Mouse (Mus musculus) CH12.LX (cell line): ENCODE results near the gene Sowahb. TPM values are rescaled to one million over a fixed set of nuclear protein-coding genes. Genes with fewer than 3 reads are reported as not detected.

ENCODE experiments used
- DNase-seq: peaks from one replicate; pipeline ENCODE4 v3.0.0-alpha.2; 2013; ENCODE audit errors: extremely low read depth
- H3K27ac ChIP-seq: 2 replicates; pipeline ENCODE4 v1.5.1; 2012; ENCODE audit warnings: low read depth, mild to moderate bottlenecking, control low read depth, moderate library complexity; ENCODE audit not compliant: insufficient read depth
- H3K27me3 ChIP-seq: replicated peaks from 2 replicates; pipeline ENCODE3; 2012; ENCODE audit warnings: inconsistent platforms
- H3K36me3 ChIP-seq, 2 experiments: replicated peaks in 1 of 2; 2 replicates each; pipeline versions ENCODE3 to v1.6.1; 2012; ENCODE audit warnings: inconsistent platforms in 1 of 2, low read length in 1 of 2, mild to moderate bottlenecking in 1 of 2, mixed read lengths in 1 of 2, moderate library complexity in 1 of 2; ENCODE audit not compliant: control insufficient read depth in 1 of 2, insufficient read depth in 1 of 2
- H3K4me1 ChIP-seq, 2 experiments: 2 replicates each; pipeline ENCODE4 v1.6.1; 2012; ENCODE audit warnings: inconsistent platforms in 1 of 2, moderate library complexity in 1 of 2; ENCODE audit not compliant: insufficient read depth in 2 of 2, control insufficient read depth in 1 of 2
- H3K4me2 ChIP-seq: 2 replicates; pipeline ENCODE4 v1.6.1; 2012; ENCODE audit warnings: low read depth, mild to moderate bottlenecking, control low read depth; ENCODE audit not compliant: poor library complexity, insufficient read depth, severe bottlenecking
- H3K4me3 ChIP-seq, 3 experiments: fragments of 150-350 bp in 1 of 3; sonication (generic) in 1 of 3; replicated peaks in 1 of 3; 2 replicates each; pipeline versions ENCODE3 to v1.5.1; 2011 to 2012; ENCODE audit warnings: low read depth in 2 of 3, low read length in 2 of 3, mild to moderate bottlenecking in 2 of 3, moderate library complexity in 2 of 3, control low read depth in 1 of 3, improper control_type of control experiment in 1 of 3, inconsistent platforms in 1 of 3, mixed read lengths in 1 of 3; ENCODE audit not compliant: poor library complexity in 1 of 3
- H3K79me2 ChIP-seq: replicated peaks from 2 replicates; pipeline ENCODE4 v1.6.1; 2012; ENCODE audit warnings: mild to moderate bottlenecking, moderate library complexity; ENCODE audit not compliant: control insufficient read depth, poor library complexity, insufficient read depth, severe bottlenecking; ENCODE audit errors: extremely low read depth
- H3K9ac ChIP-seq: 2 replicates; pipeline ENCODE4 v1.6.1; 2012; ENCODE audit warnings: low read depth, mild to moderate bottlenecking, control low read depth, moderate library complexity; ENCODE audit not compliant: insufficient read depth
- H3K9me3 ChIP-seq: replicated peaks from 2 replicates; pipeline ENCODE3; 2012; ENCODE audit warnings: low read length, inconsistent platforms, mixed read lengths
- BHLHE40 ChIP-seq: IDR thresholded peaks from 2 replicates; pipeline ENCODE4 v1.6.1; 2011; ENCODE audit warnings: mild to moderate bottlenecking, low read depth, low read length, improper control_type of control experiment
- CHD2 ChIP-seq: IDR thresholded peaks from 2 replicates; pipeline ENCODE4 v1.6.1; 2011; ENCODE audit warnings: low read length, improper control_type of control experiment
- CTCF ChIP-seq, 2 experiments: IDR thresholded peaks in 1 of 2; conservative IDR thresholded peaks in 1 of 2; 2 replicates each; pipeline ENCODE4 v1.5.1; 2011 to 2012; ENCODE audit warnings: low read depth in 2 of 2, low read length in 2 of 2, improper control_type of control experiment in 1 of 2, inconsistent platforms in 1 of 2, mild to moderate bottlenecking in 1 of 2, moderate library complexity in 1 of 2
- EP300 ChIP-seq: IDR thresholded peaks from 2 replicates; pipeline ENCODE4 v1.6.1; 2011; ENCODE audit warnings: low read length, improper control_type of control experiment
- ETS1 ChIP-seq: conservative IDR thresholded peaks from 2 replicates; pipeline ENCODE4 v1.6.1; 2012; ENCODE audit warnings: low read depth, mild to moderate bottlenecking, inconsistent platforms, low read length, improper control_type of control experiment, moderate library complexity
- IRF4 ChIP-seq: IDR thresholded peaks from 2 replicates; pipeline ENCODE4 v1.6.1; 2014; ENCODE audit warnings: low read depth, mild to moderate bottlenecking, inconsistent platforms, low read length, improper control_type of control experiment
- MAX ChIP-seq: IDR thresholded peaks from 2 replicates; pipeline ENCODE4 v1.6.1; 2011; ENCODE audit warnings: low read length, improper control_type of control experiment
- MAZ ChIP-seq: IDR thresholded peaks from 2 replicates; pipeline ENCODE4 v1.6.1; 2012; ENCODE audit warnings: low read depth, mild to moderate bottlenecking, inconsistent platforms, low read length, improper control_type of control experiment, moderate library complexity
- MEF2A ChIP-seq: IDR thresholded peaks from 2 replicates; pipeline ENCODE4 v1.6.1; 2014; ENCODE audit warnings: low read depth, mild to moderate bottlenecking, inconsistent platforms, low read length, improper control_type of control experiment, borderline replicate concordance
- MXI1 ChIP-seq: IDR thresholded peaks from 2 replicates; pipeline ENCODE4 v1.6.1; 2011; ENCODE audit warnings: mild to moderate bottlenecking, low read depth, low read length, improper control_type of control experiment
- MYC ChIP-seq: IDR thresholded peaks from 2 replicates; pipeline ENCODE4 v1.6.1; 2011; ENCODE audit warnings: low read depth, mild to moderate bottlenecking, improper control_type of control experiment, low read length
- NRF1 ChIP-seq: IDR thresholded peaks from 2 replicates; pipeline ENCODE4 v1.6.1; 2014; ENCODE audit warnings: low read depth, mild to moderate bottlenecking, inconsistent platforms, low read length, improper control_type of control experiment, moderate library complexity
- POLR2A ChIP-seq: IDR thresholded peaks from 2 replicates; pipeline ENCODE4 v1.6.1; 2011; ENCODE audit warnings: low read depth, mild to moderate bottlenecking, improper control_type of control experiment, low read length
- POLR2AphosphoS2 ChIP-seq: IDR thresholded peaks from 2 replicates; pipeline ENCODE4 v1.6.1; 2011; ENCODE audit warnings: low read depth, low read length, improper control_type of control experiment
- RAD21 ChIP-seq: IDR thresholded peaks from 2 replicates; pipeline ENCODE4 v1.6.1; 2011; ENCODE audit warnings: low read depth, mild to moderate bottlenecking, low read length, improper control_type of control experiment, moderate library complexity
- RCOR1 ChIP-seq: conservative IDR thresholded peaks from 2 replicates; pipeline ENCODE4 v1.6.1; 2012; ENCODE audit warnings: low read depth, mild to moderate bottlenecking, inconsistent platforms, low read length, improper control_type of control experiment
- SIN3A ChIP-seq: IDR thresholded peaks from 2 replicates; pipeline ENCODE4 v1.6.1; 2012; ENCODE audit warnings: low read length, improper control_type of control experiment, inconsistent platforms
- SMC3 ChIP-seq: IDR thresholded peaks from 2 replicates; pipeline ENCODE4 v1.6.1; 2011; ENCODE audit warnings: low read depth, low read length, improper control_type of control experiment
- TBP ChIP-seq: conservative IDR thresholded peaks from 2 replicates; pipeline ENCODE4 v1.6.1; 2011; ENCODE audit warnings: low read depth, low read length, improper control_type of control experiment
- TCF12 ChIP-seq: IDR thresholded peaks from 2 replicates; pipeline ENCODE4 v1.6.1; 2014; ENCODE audit warnings: low read depth, mild to moderate bottlenecking, inconsistent platforms, low read length, improper control_type of control experiment
- UBTF ChIP-seq: IDR thresholded peaks from 2 replicates; pipeline ENCODE4 v1.6.1; 2012; ENCODE audit warnings: low read depth, mild to moderate bottlenecking, inconsistent platforms, low read length, improper control_type of control experiment, moderate library complexity
- USF1 ChIP-seq: IDR thresholded peaks from 2 replicates; pipeline ENCODE4 v1.6.1; 2014; ENCODE audit warnings: low read depth, mild to moderate bottlenecking, inconsistent platforms, low read length, improper control_type of control experiment
- USF2 ChIP-seq: conservative IDR thresholded peaks from 2 replicates; pipeline ENCODE4 v1.6.1; 2011; ENCODE audit warnings: low read depth, low read length, improper control_type of control experiment
- ZKSCAN1 ChIP-seq: IDR thresholded peaks from 2 replicates; pipeline ENCODE4 v1.6.1; 2012; ENCODE audit warnings: low read depth, inconsistent platforms, low read length, improper control_type of control experiment, borderline replicate concordance
- ZMIZ1 ChIP-seq: IDR thresholded peaks from 2 replicates; pipeline ENCODE4 v1.6.1; 2012; ENCODE audit warnings: low read depth, mild to moderate bottlenecking, inconsistent platforms, low read length, improper control_type of control experiment
- dilution Hi-C: fragments of 300-500 bp; cut with MboI; formaldehyde crosslinking; loops from 2 replicates; pipeline ENCODE4 v1.14.3; 2020; ENCODE audit warnings: low sequenced_read_pairs; ENCODE audit not compliant: extremely low pct_unique_long_range_greater_than_20kb, extremely low pct_ligation_motif_present
- in situ Hi-C: fragments of 300-500 bp; cut with MboI; formaldehyde crosslinking; loops from 3 replicates; pipeline ENCODE4 v1.14.3; 2019; ENCODE audit warnings: low sequenced_read_pairs, low pct_ligation_motif_present, low pct_unique_long_range_greater_than_20kb, mixed read lengths
- polyA plus RNA-seq: library from polyadenylated mRNA; unstranded; fragments of >175 nt; gene quantifications from 2 replicates; pipeline ENCODE4 v1.2.1, GENCODE M21; 2012; ENCODE audit warnings: low read depth; ENCODE audit not compliant: insufficient read length
- total RNA-seq, 2 experiments: library from RNA; depleted of rRNA; stranded (reverse); fragments of 300-350 nt in 1 of 2; fragments of >200 nt in 1 of 2; gene quantifications; 2 replicates each; pipeline ENCODE4 v1.2.3; 2012 to 2014

Sowahb gene
- total and polyA plus RNA-seq, 3 experiments = not detected

GRCm38 (mm10) chr5:93042831-93043687, 1.8 kb downstream of the Sowahb start:
- dilution Hi-C loops (no loop called here), in situ Hi-C loops (no loop called here)
- Histone ChIP-seq H3K27me3 (no peaks in the 10 kb centered on the region), H3K36me3 (no peaks in the 10 kb centered on the region), H3K4me2 (no peak overlapping the region), H3K9ac (no peak overlapping the region), H3K79me2 (no peaks in the 10 kb centered on the region), H3K27ac (no peak overlapping the region), H3K4me3 (no peak overlapping the region), H3K4me1 (no peaks in the 10 kb centered on the region; a peak in 1 of 4 replicates), H3K9me3 (peaks cover 6% of the 10 kb centered on the region)
- no peak for TF ChIP-seq ZKSCAN1
- no peak for TF ChIP-seq USF2
- TF ChIP-seq USF1 = no peak
- TF ChIP-seq MXI1 = no peak
- no peak for TF ChIP-seq CHD2
- TF ChIP-seq NRF1 = no peak
- TF ChIP-seq SMC3 = no peak
- no peak for TF ChIP-seq ZMIZ1
- no peak for TF ChIP-seq RAD21
- TF ChIP-seq ETS1 = no peak
- TF ChIP-seq TBP = no peak
- TF ChIP-seq TCF12 = no peak
- no peak for TF ChIP-seq UBTF
- TF ChIP-seq POLR2A = no peak
- no peak for DNase-seq

GRCm38 (mm10) chr5:93042031-93042430, 2.8 kb downstream of the Sowahb start:
- H3K9ac ChIP-seq = no peak overlapping the region
- peaks cover 6% of the 10 kb centered on the region for H3K9me3 ChIP-seq
- no peak for DNase-seq
- TF ChIP-seq CHD2 (no peak), NRF1 (no peak), BHLHE40 (no peak), MYC (no peak), USF2 (no peak), SIN3A (no peak), ZMIZ1 (no peak), IRF4 (no peak), UBTF (no peak), MAX (no peak), MEF2A (no peak), POLR2A (no peak), MAZ (no peak), RCOR1 (no peak), EP300 (no peak), ETS1 (no peak), TBP (no peak), CTCF (conservative IDR thresholded peaks at IDR 0.05 in 1 of 2, IDR thresholded peaks at IDR 0.05 in 1 of 2; ENCODE audit: low read depth in 2 of 2, low read length in 2 of 2) (no peak), POLR2AphosphoS2 (no peak)
- TF ChIP-seq, all 38 proteins: peak for 0
- Histone ChIP-seq H3K4me1 (no peaks in the 10 kb centered on the region; a peak in 1 of 4 replicates), H3K4me2 (no peak overlapping the region), H3K79me2 (no peaks in the 10 kb centered on the region), H3K4me3 (no peak overlapping the region), H3K36me3 (no peaks in the 10 kb centered on the region), H3K27ac (no peak overlapping the region), H3K27me3 (no peaks in the 10 kb centered on the region)
- dilution Hi-C loops = no loop called here
- in situ Hi-C loops = no loop called here
